Mouse (Mus musculus): ENCODE results near the gene Krtcap2.
A peak's percentile ranks its signal among the peaks of the same experiment; 100 is the strongest.

Gene Krtcap2

DNA sequence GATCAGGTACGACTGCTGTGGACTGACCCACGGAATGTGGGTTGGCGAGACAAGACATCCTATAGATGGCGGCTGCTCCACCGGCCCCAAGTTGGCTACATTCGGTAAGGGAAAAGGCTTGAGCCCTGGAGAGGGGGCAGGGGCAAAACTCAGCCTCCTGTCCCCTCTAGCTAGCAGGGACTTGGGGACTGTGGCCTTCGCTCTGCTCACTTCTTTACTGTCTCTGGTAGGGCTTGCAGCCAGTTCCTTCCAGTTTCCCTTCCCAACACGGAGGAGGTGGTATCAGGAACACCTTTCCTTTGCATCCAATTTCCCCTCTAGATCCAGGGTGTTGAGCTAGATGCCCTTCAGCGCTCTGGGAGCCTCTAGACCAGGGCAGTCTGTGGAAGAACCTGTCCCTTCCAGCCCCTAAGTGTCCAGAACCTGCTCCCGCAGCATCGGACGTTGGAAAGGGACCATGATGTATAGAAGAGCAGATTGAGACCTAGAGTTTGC, 20.4 kb upstream of the Krtcap2 start:
- no peak for DNase-seq (ENCODE audit: low read depth, low spot score)

DNA sequence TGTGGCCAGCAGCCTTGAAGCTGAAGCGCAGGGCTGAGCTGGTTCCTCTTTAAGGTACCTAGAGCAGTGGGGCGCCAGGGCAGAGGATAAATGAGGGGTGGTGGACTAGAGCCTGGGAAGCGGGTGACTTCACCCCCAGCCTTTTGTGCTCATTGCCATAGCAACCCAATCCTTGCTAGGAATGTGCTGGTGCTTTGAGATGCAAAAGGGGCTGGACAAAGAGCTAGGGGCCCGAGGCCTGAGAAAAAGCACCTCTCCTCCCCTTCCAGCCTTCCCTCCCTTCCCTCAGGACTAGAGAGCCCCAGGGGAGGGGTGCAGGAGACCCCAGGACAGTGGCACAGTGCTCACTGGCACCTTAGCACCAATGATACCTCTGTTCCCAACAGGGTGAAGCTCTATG, 19.8 kb upstream of the Krtcap2 start:
- DNase-seq (ENCODE audit: low read depth, low spot score): no peak

DNA sequence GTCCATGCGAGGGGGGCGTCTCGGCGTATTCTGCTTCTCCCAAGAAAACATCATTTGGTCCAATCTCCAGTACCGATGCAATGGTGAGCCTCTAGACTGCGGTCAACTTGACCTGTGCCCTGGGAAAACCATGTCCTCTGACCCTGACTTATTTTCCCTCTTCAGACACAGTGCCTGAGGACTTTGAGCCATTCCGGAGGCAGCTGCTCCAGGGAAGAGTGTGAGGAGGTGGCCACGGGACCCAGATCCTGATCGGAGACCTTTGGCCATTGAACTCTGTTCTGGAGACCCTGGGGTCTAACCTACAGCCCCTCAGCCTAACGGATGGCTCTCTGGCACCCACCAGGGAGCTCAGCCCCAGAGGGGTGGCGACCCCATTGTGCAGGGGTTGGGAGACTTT, 19.4 kb upstream of the Krtcap2 start:
- no peak for DNase-seq (ENCODE audit: low read depth, low spot score)

DNA sequence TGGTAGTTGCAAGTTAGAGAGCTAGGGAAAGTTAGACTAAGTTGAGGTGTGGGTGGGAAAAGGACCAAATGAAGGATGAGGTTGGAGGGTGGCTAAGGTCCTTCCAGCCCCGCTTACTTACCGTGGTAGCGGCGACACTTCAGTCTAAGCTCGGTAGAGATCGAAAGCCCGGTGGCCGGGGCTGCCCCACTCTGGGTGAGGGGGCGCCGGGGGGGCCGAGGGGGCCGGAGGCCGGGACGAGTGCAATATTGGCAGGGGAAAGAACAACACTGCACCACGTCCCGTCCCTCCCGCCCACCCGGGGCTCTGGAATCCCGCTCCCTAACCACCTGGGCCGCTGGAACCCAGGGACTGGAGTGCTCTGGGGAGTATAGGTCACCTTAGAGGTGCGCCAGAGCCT, 18.9 kb upstream of the Krtcap2 start, which contains the start of gene Mtx1:
TSS of gene Mtx1 (minus strand) at position 189 of the 400 bp plus-strand sequence.
- no peak for DNase-seq (ENCODE audit: low read depth, low spot score)

DNA sequence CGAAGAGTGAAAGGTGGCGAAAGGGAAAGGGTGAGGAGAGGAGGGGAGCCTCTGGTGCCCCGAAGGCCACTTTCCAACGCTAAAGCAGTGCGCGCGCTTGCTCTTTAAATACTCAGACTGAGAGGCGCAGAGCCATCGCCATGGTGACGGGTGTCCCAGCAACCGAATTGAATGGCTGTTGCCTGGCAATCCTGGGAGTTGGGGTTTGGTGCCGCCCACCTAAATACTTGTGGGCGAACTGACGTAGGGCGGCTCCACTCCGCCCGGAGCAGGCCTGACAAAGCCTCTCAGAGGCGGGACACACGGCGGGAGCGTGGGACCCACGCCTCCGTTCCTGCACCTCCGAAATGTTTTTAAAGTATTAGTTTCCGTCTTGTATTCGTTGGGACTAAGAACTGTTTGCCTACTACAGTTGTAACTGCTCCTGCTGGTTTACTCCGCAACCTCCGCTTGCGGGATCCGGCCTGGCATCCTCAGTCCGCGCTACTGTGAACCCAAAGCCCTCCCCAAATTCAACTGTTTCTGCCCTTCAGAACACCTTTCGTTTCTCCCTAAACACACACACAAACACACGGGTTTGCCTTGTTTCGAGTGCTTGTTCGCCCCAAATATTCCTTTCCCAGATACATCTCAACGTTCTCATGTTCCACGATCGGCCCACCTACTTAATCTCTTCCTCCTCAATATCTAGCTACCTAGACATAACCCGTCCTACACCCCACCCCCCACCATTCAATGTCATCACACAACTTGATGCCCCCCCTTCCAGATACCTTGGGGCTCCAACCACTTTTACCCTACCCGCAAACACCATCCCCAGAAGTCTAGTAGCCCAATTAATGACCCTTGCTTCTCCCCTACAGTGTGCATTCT, 18.2 kb upstream of the Krtcap2 start:
- DNase-seq (ENCODE audit: low read depth, low spot score): no peak

DNA sequence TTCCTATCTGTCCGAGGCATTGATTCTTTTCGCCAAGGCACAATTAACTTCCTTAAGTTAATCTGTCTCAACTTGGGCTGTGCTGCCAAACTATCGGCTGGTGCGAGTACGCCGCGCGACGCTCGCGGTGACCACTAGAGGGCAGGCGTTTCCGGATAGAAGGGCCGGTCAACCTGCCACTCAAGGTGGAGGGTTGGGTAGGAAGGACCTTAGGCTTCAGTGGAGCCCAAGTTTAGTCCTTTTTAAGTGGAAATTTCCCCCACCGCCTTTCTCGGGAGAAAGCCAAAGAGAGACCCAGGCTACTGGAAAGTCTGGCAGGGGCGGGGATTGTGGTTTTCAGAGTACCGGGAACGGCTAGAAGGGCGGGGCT, 17.6 kb upstream of the Krtcap2 start:
- peak; percentile 57 for DNase-seq (ENCODE audit: low read depth, low spot score)

DNA sequence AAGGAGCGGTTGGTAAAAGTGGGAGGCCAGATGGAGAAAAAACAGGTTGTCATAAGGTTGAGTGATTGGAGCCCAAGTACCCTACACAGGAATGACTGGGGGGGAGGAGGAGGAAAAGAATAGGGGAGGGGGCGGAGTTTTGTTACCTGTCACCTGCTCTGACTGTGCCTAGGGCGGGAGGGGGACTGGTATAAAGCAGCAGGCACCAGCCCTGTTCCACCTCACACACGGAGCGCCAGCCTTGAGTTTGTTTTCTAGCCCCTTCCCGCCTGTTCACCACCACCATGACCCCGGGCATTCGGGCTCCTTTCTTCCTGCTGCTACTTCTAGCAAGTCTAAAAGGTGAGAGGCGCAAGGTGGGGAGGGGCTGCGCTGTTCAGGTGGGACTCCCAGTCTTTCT, 16.9 kb upstream of the Krtcap2 start, which contains the start of gene Muc1:
TSS of gene Muc1 (plus strand) at position 222 of the 400 bp plus-strand sequence.
- DNase-seq (ENCODE audit: low read depth, low spot score): no peak

DNA sequence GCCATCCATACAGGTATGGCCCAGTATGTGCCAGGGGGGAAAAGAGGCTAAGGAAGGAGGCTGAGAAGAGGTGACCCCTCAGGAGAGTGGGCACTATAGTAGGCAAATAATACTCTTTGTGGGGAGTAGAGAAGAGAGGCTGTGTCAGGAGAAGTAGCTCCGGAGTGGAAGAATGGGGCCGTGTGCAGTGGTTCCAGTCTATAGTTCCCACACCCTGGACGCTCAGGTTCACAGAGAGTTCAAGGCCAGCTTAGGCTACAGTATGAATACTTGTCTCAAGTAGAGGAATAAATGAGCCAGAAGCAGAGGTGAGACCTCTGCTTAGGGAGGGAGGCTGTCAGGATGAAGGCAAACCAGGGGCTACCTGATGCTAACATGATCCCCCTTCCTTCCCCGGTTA, 16.5 kb upstream of the Krtcap2 start:
- no peak for DNase-seq (ENCODE audit: low read depth, low spot score)

DNA sequence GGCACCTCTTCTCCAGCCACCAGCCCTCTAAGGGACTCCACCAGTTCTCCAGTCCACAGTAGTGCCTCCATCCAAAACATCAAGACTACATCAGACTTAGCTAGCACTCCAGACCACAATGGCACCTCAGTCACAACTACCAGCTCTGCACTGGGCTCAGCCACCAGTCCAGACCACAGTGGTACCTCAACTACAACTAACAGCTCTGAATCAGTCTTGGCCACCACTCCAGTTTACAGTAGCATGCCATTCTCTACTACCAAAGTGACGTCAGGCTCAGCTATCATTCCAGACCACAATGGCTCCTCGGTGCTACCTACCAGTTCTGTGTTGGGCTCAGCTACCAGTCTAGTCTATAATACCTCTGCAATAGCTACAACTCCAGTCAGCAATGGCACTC, 15.2 kb upstream of the Krtcap2 start:
- DNase-seq (ENCODE audit: low read depth, low spot score): no peak

DNA sequence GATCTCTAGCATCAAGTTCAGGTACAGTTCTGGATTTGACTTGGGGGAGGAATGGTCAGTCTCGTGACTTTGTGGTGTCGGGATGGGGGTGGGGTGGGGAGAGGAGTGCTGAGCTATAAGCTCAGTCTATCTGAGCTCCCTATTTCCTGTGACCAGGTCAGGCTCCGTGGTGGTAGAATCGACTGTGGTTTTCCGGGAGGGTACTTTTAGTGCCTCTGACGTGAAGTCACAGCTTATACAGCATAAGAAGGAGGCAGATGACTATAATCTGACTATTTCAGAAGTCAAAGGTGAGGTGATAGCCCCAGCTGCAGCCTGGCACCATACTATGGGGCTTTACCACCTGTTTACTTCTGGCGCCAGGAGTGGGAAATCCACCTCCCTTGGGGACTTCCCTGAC, 14.4 kb upstream of the Krtcap2 start:
- DNase-seq (ENCODE audit: low read depth, low spot score): no peak

DNA sequence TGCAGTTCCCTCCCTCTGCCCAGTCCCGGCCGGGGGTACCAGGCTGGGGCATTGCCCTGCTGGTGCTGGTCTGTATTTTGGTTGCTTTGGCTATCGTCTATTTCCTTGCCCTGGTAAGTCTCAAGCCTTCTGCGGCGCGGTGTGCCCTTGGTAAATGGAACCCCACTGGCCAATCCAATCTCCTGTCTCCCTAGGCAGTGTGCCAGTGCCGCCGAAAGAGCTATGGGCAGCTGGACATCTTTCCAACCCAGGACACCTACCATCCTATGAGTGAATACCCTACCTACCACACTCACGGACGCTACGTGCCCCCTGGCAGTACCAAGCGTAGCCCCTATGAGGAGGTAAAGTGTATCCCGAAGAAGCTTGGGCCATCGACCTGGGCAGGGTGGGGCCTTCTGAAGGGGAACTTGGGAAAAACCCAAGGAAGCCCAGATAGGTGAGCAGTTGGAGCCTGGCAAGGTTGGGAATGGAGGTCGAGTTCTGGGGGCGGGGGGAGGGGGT, 13.9 kb upstream of the Krtcap2 start:
- no peak for DNase-seq (ENCODE audit: low read depth, low spot score)

DNA sequence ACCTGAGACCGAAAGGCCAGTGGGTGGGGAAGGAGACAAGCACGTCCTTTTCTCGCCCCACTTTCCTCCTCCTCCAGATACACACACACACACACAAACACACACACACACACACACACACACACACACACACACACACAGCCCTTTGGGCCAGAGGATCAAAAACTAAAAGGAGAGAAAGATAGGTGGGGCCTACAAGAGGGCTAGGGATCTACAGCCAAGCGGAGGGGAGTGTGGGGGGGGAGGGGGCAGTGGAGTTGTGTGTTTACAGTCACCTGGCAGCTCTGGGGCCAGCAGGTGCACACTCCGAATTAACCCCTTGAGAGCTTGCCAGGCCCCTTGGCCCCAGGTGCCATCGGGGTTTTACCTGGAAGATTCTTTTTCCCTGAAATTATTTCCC, 13.2 kb upstream of the Krtcap2 start:
- DNase-seq (ENCODE audit: low read depth, low spot score): no peak

DNA sequence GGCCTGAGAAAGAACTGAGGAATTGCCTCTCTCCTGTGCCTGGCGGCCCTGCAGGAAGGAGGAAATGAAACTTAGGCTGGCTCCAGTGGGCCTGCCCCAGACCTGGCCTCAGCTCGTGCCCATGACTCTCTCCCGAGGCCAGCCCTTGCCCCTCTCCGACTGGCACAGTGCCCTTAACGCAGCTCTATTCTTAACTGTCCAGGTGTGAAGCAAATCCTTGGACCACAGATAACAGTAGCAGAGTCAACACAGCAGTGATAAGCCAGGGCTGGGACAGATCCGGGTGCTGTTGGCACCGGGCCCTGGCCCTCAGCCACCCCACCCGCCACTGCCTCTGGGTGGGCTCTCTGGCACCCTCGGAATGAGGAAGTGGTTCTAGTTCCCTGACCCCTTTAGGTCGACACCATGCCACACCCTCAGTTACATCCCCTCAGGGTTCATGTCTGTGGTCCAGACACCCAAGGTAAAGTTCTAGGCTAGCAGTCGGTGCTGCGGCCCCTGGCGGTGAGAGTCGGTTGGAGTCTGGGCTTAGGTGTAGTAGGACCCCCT, 12.1 kb upstream of the Krtcap2 start:
- DNase-seq (ENCODE audit: low read depth, low spot score): no peak

DNA sequence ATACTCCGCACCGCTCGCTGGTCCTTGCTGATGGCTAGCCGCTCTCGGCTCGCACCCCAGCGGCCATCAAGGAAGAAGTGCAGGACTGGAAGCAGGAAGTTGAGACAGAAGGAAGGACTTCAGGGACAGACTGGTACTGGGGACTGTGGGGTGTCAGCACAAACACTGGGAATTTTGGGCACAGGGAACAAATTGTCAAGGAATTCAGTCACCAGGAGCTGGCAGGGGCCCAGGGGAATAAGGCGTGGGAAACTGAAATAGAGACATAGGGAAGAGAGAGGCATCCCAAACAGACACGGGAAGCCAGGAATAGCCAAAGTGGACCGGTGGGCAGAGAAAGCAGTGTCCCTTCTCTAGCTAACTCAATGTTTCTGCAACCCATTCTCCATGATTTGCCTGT, 9.2 kb upstream of the Krtcap2 start:
- no peak for DNase-seq (ENCODE audit: low read depth, low spot score)

DNA sequence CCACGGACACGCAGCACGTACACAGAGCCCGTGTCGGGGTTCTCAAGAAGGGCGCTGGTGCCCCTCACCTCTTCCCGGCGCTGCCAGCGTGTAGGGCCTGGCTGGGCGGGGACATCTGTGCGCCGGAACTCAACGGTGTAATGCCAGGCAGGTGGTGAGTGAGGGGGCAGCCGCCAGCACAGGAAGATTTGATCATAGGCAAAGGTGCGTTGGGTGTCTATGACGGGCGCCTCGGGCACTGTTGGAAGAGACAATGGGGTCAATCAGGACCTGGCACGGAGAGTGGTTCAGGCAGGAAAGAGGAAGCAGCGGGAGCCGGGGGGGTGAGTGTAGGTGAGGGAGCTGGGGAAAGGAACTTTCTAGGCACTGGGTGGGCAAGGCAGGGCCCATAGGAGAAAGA, 8.1 kb upstream of the Krtcap2 start:
- DNase-seq (ENCODE audit: low read depth, low spot score): no peak

DNA sequence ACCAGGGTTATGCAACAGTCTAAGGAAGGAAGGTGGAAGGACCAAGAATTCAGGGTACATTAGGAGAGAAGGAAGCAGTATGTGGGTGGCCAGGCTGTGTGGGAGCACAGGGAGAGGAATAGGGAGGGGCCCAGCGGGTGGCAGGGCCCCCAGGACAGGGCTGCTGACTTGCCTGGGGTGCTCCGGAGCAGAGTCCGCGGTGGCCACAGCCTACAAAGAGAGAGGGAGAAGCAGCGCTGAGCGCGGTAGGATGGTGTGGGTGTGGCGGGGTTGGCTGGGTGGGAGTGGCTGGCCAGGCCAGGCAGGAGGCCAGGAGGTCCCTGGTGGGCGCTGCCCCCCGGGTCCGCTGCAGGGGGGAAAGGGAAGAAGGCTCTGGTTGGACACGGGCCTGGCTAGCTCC, 7.3 kb upstream of the Krtcap2 start:
- no peak for DNase-seq (ENCODE audit: low read depth, low spot score)

DNA sequence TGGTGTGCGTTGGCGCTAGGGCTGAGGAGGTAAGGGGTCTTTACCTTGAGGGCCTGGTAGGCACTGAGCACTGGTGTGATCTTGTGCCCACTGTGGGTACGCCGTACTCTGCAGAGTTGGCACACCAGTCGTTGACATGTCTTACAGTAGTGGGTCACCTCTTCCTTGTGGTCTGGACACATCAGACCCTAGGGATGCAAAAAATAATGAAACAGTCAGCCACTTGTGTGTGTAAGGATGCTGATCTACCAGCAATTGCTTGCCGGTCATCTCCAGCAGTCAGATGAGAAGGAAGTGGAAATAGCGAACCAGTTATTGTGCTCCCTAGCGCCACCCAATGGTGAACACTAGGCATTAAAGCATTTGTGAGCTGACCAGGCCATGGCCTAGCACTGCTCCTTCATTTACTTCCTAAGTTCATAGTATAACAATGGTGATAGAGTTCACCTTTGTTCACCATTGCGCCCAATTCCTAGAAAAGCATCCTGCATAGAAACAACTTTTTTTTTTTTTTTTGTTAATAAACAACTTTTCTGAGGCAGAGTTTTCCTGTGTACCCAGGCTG, 3.4 kb upstream of the Krtcap2 start:
- DNase-seq (ENCODE audit: low read depth, low spot score): no peak

DNA sequence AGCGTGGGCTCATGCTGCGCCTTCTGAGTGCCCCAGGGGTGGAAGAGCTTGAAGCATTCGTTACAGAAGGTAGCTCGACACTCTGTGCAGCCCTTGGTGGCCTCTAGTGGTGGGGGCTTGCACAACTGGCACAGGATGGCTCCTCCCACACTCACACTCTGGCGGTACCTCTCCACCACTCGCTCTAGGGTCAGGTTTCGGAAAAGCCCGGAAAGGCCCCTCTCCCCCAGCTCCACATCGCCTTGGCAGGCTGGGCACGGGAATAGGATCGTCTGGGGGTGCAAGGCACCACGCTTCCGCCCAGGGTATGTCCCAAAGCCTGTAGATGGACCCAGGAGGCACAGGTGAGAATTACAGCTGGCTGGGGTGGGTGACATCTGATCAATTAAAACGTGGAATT, 2.2 kb upstream of the Krtcap2 start:
- no peak for DNase-seq (ENCODE audit: low read depth, low spot score)

DNA sequence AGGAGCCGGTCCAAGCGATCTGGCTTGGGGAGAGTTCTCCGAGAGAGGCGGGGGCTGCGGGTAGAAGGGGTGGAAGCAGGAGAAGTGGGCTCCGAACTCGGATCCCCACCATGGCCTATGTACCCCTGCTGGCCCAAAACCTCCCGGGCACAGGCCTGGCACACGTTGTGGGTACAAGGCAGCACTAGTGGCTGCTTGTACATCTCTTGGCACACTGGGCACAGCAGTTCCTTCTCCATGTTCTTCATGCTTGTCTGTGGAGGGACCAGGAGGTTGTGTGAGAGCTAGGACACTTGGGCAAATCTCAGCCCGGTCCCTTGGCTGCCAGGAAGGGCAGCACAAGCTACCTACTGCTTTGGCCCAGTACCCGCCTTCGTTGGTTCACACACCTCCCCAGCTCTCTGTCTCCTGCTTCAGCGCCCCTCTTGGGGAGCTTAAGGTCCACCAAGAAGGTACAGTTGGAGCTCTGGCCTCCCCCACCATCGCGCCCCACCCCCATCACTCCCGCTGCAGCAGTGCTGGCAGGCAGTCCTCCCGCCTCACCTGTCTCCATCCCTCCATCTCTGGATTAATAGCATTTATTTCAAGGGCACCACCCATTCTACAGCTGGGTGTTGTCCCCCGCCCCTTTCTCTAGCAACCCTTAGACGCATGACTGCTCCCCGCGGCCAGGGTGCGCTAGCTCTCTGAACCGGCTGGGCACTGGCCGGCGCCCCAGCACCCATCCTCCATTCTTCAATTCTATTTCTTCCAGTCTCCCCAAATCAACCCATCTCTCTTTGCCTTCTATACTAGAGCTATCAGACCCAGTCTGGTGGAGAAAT, 1.4 kb upstream of the Krtcap2 start:
- DNase-seq (ENCODE audit: low read depth, low spot score): no peak

DNA sequence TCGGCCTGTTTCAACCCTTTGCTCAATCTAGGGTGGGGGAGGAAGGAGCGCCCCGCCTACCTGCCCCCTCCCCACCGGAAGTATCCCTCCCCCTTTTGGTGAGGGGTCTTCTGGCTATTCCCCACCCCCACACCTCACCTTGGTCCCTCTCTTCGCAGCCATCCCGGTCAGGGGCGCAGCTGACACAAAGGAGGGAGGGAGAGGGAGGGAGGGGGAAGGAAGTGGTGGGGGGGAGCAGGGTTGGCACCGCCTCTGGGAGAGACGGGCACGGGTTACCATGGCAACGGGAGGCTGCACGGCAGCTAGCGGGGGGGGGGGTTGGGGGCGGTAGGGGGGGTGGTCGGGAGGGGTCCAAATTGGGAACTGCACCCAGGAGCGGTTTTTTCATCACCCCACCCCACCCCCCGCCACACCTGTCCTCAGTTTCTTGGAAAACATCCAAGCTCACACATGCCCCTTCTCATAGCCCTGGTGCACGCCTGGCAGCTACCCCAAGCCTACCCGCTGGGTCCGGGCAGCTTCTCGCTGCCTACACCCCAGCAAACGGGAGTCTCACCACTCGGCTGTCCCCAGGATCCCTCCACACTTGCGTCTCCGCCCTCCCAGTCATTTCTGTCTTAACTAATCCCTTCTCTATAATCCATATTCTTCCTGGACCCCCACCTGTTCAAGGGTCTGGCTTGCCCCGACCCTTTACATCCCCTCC, 631 bp upstream of the Krtcap2 start:
- DNase-seq (ENCODE audit: low read depth, low spot score): no peak

Data from retina, postnatal 7 days (tissue).